Mouse (Mus musculus): Measurements from ENCODE around the gene Ets2. TPM values are rescaled to one million over a fixed set of nuclear protein-coding genes. Genes with fewer than 3 reads are reported as not detected.

The Ets2 gene
- 0.19 and 0.30 TPM in 2 replicates for polyA plus RNA-seq (2012)

DNA sequence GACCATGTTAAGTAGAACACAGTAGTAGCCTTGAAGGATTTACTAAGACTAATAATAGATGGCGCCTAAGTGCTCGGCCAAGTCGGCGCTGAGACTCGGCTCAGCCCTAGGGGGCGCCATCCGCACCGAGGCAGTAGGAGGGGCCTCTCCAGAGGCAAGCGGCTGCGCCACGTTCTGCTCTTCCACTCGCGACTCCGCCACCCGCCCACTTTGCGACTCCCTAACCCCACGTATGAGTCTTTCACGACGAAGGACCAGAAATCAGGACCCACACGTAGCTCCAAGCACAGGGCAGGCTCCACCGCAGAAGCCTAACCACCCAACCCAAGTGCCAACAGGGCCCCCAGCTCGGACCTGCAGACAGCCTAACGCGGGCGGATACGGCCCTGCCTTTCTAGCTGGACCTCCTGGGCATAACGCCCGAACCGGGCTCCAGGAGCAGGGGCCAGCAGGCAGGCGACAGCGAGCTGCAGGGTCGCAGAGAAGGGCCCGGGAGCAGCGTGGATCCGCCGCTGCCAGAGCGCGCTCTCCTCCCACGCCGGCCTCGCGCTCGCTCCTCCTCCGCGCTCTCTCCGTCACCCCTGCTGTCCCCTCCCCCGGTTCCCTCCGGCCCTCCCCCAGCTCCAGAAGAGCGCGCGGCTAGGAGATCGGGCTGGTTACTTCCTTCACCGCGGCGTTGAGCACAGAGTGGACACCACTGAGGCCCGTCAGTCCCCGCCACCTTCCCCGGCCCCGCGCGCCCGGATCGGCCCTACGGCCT lies at the start of gene Ets2:
Gene Ets2 (plus strand): TSS at position 274 of the 760 bp plus-strand sequence.
- no peak for TF ChIP-seq TAL1 (IDR thresholded peaks at IDR 0.05; ENCODE audit: low read length)
- TF ChIP-seq GATA1 (IDR thresholded peaks at IDR 0.05; ENCODE audit: low read length), result no peak
- peak within 1 kb of the TSS; percentile 76 for H3K4me3 ChIP-seq (replicated peaks)
- H3K9me3 ChIP-seq (ENCODE audit: control insufficient read depth, low read length), result no peaks in the 10 kb centered on the region
- H3K36me3 ChIP-seq (ENCODE audit: control insufficient read depth), result peaks cover 3% of the 10 kb centered on the region
- peaks cover 3% of the 10 kb centered on the region; the same call in 1 of the 2 replicates for H3K27me3 ChIP-seq (ENCODE audit: control insufficient read depth)
- H3K4me1 ChIP-seq (ENCODE audit: control insufficient read depth), result peaks cover 20% of the 10 kb centered on the region

DNA sequence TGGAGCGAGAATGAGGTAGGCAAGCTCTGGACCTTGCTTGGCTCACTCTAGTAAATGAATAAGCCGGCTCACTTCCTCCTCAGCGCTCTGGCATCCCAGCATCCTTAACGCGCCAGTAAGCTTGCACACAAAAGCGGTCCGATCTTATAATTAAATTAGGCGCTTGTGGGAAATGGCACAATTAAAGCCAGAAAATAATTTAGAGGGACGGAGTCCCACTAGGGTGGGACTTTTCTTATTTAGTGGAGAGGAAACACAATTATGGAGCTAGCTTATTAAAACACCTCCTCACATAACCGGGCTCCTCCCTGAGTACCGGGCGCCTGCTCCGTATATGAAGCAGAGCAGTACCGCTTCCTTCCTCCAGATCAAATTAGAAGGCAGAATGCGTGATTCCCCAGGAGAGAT lies 47.7 kb upstream of the Ets2 start:
- no peak for TF ChIP-seq GATA1 (IDR thresholded peaks at IDR 0.05; ENCODE audit: low read length)
- no peak for TF ChIP-seq TAL1 (IDR thresholded peaks at IDR 0.05; ENCODE audit: low read length)
- Histone ChIP-seq H3K4me3 (replicated peaks) (no peak overlapping the region), H3K9me3 (ENCODE audit: control insufficient read depth, low read length) (peaks cover 13% of the 10 kb centered on the region), H3K4me1 (ENCODE audit: control insufficient read depth) (no peaks in the 10 kb centered on the region), H3K27me3 (ENCODE audit: control insufficient read depth) (no peaks in the 10 kb centered on the region), H3K36me3 (ENCODE audit: control insufficient read depth) (no peaks in the 10 kb centered on the region)

DNA sequence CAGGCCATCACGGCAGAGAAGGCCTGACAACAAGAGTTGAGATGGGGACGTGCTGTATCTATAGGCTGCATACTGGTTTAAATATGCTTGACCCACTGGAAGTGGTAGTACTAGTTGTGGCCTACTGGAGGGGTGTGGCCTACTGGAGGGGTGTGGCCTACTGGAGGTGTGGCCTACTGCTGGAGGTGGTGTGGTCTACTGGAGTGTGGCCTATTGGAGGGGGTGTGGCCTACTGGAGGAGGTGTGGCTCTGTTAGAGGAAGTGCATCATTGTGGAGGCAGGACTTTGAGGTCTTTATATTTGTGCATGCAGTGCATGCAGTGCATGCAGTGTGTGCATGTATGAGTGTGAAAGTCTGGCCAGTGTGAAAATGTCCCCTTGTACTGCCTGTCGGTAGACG lies 45.3 kb upstream of the Ets2 start:
- Histone ChIP-seq H3K4me3 (replicated peaks) (no peak overlapping the region), H3K4me1 (ENCODE audit: control insufficient read depth) (no peaks in the 10 kb centered on the region), H3K27me3 (ENCODE audit: control insufficient read depth) (no peaks in the 10 kb centered on the region), H3K9me3 (ENCODE audit: control insufficient read depth, low read length) (peaks cover 13% of the 10 kb centered on the region), H3K36me3 (ENCODE audit: control insufficient read depth) (no peaks in the 10 kb centered on the region)
- no peak for TF ChIP-seq GATA1 (IDR thresholded peaks at IDR 0.05; ENCODE audit: low read length)
- TF ChIP-seq TAL1 (IDR thresholded peaks at IDR 0.05; ENCODE audit: low read length), result no peak

DNA sequence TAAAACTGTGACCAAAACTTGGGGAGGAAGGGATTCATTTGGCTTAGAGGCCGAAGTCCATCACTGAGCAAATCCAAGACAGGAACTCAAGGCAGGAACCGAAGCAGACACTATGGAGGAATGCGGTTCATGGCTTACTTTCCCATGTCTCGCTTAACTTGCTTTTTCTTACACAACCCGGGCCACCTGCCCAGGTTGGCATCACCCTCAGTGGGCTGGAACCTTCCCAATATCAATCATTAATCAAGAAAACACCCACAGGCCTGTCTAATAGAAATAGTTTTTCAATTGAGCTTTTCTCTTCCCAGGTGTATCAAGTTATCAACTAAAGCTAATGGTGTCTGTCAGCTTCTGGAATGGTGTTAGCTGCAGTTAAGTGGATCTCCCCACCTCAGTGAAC lies 44.7 kb upstream of the Ets2 start:
- Histone ChIP-seq H3K36me3 (ENCODE audit: control insufficient read depth) (no peaks in the 10 kb centered on the region), H3K4me3 (replicated peaks) (no peak overlapping the region), H3K9me3 (ENCODE audit: control insufficient read depth, low read length) (peaks cover 13% of the 10 kb centered on the region), H3K27me3 (ENCODE audit: control insufficient read depth) (no peaks in the 10 kb centered on the region), H3K4me1 (ENCODE audit: control insufficient read depth) (no peaks in the 10 kb centered on the region)
- TF ChIP-seq TAL1 (IDR thresholded peaks at IDR 0.05; ENCODE audit: low read length), result no peak
- TF ChIP-seq GATA1 (IDR thresholded peaks at IDR 0.05; ENCODE audit: low read length), result no peak

DNA sequence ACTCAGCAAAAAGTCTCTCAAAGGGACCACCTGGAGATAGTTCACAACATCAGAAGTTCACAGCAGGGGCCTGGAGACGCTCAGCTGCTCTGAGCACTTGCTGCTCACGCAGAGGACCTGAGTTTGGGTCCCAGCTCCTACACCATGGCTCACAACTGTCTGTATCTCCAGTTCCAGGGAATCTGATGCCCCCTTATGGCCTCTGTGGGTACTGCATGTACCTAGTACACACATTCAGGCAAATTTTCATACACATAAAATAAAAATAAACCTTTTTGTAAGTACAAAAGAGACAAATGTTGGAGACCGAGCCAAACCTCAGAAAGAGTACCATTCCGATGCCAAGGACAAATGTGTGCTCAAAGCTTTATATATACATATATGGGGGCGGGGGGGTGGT lies 44.1 kb upstream of the Ets2 start:
- Histone ChIP-seq H3K27me3 (ENCODE audit: control insufficient read depth) (no peaks in the 10 kb centered on the region), H3K36me3 (ENCODE audit: control insufficient read depth) (no peaks in the 10 kb centered on the region), H3K9me3 (ENCODE audit: control insufficient read depth, low read length) (peaks cover 13% of the 10 kb centered on the region), H3K4me1 (ENCODE audit: control insufficient read depth) (no peaks in the 10 kb centered on the region), H3K4me3 (replicated peaks) (no peak overlapping the region)
- TF ChIP-seq TAL1 (IDR thresholded peaks at IDR 0.05; ENCODE audit: low read length) (no peak), GATA1 (IDR thresholded peaks at IDR 0.05; ENCODE audit: low read length) (no peak)

DNA sequence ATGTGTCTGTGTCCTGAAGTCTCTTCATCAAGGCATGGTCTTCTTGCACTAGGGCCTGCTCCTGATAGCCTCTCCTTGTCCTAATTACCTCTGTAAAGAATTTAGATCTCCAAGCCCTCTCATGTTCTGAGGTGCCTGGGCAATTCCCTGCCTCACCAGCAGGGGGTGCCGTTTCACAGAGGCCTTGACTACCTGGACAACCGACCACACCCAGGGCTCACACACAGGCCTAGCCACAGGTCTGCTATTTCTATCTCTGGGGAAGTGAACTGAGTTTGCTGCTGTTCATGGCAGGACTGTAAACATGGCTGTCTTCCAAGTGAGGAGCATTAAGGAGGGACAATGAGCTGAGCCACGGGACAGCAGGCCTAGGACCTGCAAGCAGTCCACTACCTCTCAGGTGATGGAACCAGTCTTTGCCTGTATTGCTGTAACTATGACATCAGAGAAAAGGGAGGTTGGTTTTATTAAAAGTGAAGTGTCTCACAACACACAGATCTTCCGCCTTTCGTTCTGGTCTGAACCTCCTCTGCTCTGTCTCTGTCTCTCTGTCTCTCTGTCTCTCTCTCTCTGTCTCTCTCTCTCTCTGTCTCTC lies 42.9 kb upstream of the Ets2 start:
- no peak for TF ChIP-seq GATA1 (IDR thresholded peaks at IDR 0.05; ENCODE audit: low read length)
- no peak for TF ChIP-seq TAL1 (IDR thresholded peaks at IDR 0.05; ENCODE audit: low read length)
- H3K4me3 ChIP-seq (replicated peaks), result no peak overlapping the region
- no peaks in the 10 kb centered on the region for H3K36me3 ChIP-seq (ENCODE audit: control insufficient read depth)
- H3K4me1 ChIP-seq (ENCODE audit: control insufficient read depth), result no peaks in the 10 kb centered on the region
- no peaks in the 10 kb centered on the region for H3K27me3 ChIP-seq (ENCODE audit: control insufficient read depth)
- H3K9me3 ChIP-seq (ENCODE audit: control insufficient read depth, low read length), result peaks cover 13% of the 10 kb centered on the region

DNA sequence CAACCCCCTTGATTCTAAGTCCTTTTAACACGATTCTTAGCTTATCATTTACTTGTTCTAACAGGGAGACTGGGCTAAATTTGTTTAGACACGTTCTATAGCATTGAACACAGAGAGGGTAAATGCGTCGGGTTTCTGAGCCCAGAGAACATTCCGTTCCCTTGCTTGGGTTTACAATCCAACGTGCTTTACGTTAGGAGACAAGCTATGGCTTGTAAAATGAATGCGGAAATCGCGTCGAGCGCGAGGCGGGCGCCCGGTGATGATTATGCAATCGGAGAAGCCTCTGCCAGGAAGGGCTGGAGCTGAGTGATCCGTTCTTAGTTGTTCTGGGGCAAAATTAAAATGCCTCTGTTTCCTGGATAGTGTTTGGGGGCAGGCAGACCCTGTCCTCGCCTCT lies 42.4 kb upstream of the Ets2 start:
- TF ChIP-seq GATA1 (IDR thresholded peaks at IDR 0.05; ENCODE audit: low read length) (no peak), TAL1 (IDR thresholded peaks at IDR 0.05; ENCODE audit: low read length) (no peak)
- no peaks in the 10 kb centered on the region for H3K4me1 ChIP-seq (ENCODE audit: control insufficient read depth)
- no peak overlapping the region for H3K4me3 ChIP-seq (replicated peaks)
- H3K27me3 ChIP-seq (ENCODE audit: control insufficient read depth), result no peaks in the 10 kb centered on the region
- H3K9me3 ChIP-seq (ENCODE audit: control insufficient read depth, low read length), result peaks cover 13% of the 10 kb centered on the region
- no peaks in the 10 kb centered on the region for H3K36me3 ChIP-seq (ENCODE audit: control insufficient read depth)

DNA sequence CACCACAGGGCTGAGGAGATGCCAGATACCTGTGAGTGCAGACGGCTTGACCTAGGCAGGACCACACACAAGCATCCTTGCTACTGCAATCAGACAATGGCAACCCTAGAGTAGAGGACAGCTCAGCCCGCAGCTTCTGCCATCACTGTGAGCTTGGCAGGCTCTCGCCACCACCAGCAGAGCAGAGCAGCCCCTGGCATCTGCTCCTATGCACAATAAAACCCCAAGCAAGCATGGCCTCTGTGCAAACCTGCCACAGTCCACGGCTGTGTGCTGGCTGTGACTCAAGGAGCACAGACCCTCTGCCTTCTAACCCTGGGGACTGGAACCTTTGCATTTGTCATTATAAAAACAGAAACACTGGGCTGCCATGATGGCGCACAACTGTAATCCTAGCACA lies 41.0 kb upstream of the Ets2 start:
- H3K9me3 ChIP-seq (ENCODE audit: control insufficient read depth, low read length), result peaks cover 13% of the 10 kb centered on the region
- no peaks in the 10 kb centered on the region for H3K27me3 ChIP-seq (ENCODE audit: control insufficient read depth)
- no peak for TF ChIP-seq TAL1 (IDR thresholded peaks at IDR 0.05; ENCODE audit: low read length)
- no peak for TF ChIP-seq GATA1 (IDR thresholded peaks at IDR 0.05; ENCODE audit: low read length)
- no peak overlapping the region for H3K4me3 ChIP-seq (replicated peaks)
- H3K4me1 ChIP-seq (ENCODE audit: control insufficient read depth), result no peaks in the 10 kb centered on the region
- H3K36me3 ChIP-seq (ENCODE audit: control insufficient read depth), result no peaks in the 10 kb centered on the region

DNA sequence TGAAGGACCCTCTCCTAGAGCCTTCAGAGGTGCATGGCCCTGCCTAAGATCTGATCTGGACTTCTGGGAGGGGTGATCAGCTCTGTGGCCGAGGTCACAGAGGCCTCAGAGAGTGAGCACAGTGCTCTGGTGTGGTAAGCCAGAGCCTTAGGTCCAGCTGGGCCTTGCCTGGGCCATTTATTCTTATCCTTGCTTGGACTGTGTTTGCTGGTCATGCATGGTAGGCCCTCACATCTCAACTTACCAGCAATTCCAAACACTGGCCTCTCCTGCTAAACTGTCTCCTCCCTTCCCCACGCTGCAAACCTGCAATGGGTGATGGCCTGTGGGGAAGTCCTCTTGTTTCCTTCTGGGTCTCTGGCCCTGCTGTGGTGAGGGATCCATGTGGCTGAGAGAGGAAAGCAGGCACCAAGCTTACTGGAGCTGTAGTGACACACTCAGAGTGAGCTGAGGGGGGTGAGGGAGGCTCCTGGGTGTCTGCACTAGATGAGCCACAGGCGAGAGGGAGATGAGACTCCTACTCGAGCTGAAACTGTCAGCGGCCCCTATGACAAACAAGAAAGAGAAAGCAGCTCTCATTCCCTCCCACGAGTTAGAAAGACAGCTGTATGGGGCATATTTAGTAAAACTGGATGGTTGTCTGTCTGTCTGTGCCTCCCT lies 36.3 kb upstream of the Ets2 start:
- no peak overlapping the region for H3K4me3 ChIP-seq (replicated peaks)
- H3K27me3 ChIP-seq (ENCODE audit: control insufficient read depth), result no peaks in the 10 kb centered on the region
- H3K9me3 ChIP-seq (ENCODE audit: control insufficient read depth, low read length), result no peaks in the 10 kb centered on the region
- TF ChIP-seq GATA1 (IDR thresholded peaks at IDR 0.05; ENCODE audit: low read length), result no peak
- TF ChIP-seq TAL1 (IDR thresholded peaks at IDR 0.05; ENCODE audit: low read length), result no peak
- no peaks in the 10 kb centered on the region for H3K4me1 ChIP-seq (ENCODE audit: control insufficient read depth)
- no peaks in the 10 kb centered on the region for H3K36me3 ChIP-seq (ENCODE audit: control insufficient read depth)
